Mouse (Mus musculus): Measurements from ENCODE around the gene Piwil1. TPM values are rescaled to one million over a fixed set of nuclear protein-coding genes. Genes with fewer than 3 reads are reported as not detected.

Gene Piwil1
- not detected in 2 replicates for polyA plus RNA-seq (2016; fragmentation: Nextera tagmentation; extraction: Ambion mirVana)

DNA sequence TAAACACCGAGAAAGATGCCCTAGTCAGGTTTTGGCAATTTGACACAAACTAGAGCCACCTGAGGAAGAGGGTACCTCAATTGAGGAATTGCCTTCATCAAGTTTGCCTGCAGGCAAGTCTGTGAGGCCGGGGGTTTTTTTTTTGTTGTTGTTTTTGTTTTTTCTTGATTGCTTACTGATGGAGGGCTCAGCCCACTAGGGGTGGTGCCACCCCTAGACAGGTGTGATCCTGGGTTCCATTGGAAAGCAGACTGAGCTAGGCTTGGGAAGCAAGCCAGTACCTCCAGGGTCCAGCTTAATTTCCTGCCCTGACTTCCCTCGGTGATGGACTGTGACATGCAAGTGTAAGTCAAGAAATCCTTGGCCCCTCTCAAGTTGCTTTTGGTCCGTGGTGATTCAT, at the start of gene Piwil1:
Gene Piwil1, plus strand, starts transcription at position 301 of the 400 bp plus-strand sequence.
- no peak within 1 kb of the TSS for H3K27ac ChIP-seq
- no peaks in the 10 kb centered on the region for H3K36me3 ChIP-seq (replicated peaks)
- H3K9ac ChIP-seq: no peak within 1 kb of the TSS
- H3K27me3 ChIP-seq: peaks cover 6% of the 10 kb centered on the region; the same call in 1 of the 2 replicates
- H3K9me3 ChIP-seq: no peaks in the 10 kb centered on the region
- 81% methylated on average over 4 of the region's 4 CpGs for WGBS
- ATAC-seq (ENCODE audit: low FRiP score): no peak
- H3K4me1 ChIP-seq: peaks cover 14% of the 10 kb centered on the region
- H3K4me3 ChIP-seq (replicated peaks): no peak within 1 kb of the TSS
- H3K4me2 ChIP-seq: no peak within 1 kb of the TSS

DNA sequence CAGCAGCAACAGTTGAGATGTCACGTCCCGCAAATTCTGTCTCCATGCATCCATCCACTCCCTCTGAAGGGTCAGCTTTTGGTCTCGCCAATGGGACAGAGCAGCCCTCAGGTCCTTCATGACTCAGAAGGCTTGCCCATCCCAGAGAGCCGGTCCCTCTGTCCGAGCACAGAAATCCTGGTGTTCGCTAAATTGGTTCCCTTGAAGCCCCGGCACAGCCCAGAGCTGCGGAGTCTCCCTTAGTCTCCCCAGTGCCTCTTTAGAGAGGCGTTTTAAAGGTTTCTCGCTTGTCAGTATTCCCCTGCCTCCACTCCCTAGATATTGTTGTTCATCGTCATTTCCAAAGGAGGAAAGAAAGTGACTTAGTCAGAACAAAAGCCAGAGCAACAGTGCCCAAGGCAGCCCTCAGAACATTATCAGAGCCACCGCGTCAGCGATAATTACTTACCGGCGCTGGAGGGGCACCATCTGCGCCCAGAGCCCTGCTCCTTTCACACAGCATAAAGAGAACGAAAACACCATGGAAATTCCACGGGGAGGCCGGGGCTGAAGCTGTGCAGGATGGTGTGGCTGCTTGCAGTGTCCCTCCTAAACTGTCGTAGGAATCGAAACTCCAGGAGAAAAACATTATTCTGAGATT, 45.7 kb upstream of the Piwil1 start:
- Histone ChIP-seq H3K27ac (no peak overlapping the region), H3K4me3 (replicated peaks) (no peak overlapping the region)
- ATAC-seq (ENCODE audit: low FRiP score): peak; percentile 57; the same call in 1 of the 2 replicates

DNA sequence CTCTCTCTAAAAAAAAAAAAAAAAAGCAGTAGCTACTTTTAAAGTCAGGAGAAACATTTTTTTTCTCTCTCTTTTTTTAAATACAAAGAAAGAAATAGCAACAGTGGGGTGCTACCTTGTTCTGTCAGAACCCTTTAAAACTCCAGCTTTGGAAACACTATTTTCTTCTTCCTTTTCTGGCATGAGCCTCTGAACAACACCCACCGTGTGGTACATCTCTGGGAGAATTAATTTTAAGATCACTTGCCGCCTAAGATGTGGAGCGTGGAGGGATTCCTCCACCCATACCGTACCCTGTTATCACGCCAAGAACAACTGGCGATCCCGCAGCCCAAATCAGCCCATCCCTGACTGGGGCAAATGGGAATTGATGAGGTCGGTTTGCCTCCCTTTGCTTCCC, 42.2 kb upstream of the Piwil1 start:
- Histone ChIP-seq H3K27me3 (0 out of 2 replicates have a peak, but pooled peaks cover 5% of the 10 kb centered on the region), H3K36me3 (replicated peaks) (no peaks in the 10 kb centered on the region), H3K9me3 (no peaks in the 10 kb centered on the region), H3K27ac (no peak overlapping the region), H3K4me1 (peaks cover 14% of the 10 kb centered on the region), H3K4me3 (replicated peaks) (no peak overlapping the region), H3K4me2 (no peak overlapping the region), H3K9ac (no peak overlapping the region)
- WGBS: 63% methylated on average over 8 of the region's 8 CpGs
- no peak for ATAC-seq (ENCODE audit: low FRiP score)

More for the DNA sequence above, 45.7 kb upstream of the Piwil1 start:
- Histone ChIP-seq H3K27me3 (0 out of 2 replicates have a peak, but pooled peaks cover 5% of the 10 kb centered on the region), H3K9ac (no peak overlapping the region), H3K4me2 (peak overlapping the region; percentile 38), H3K4me1 (peaks cover 14% of the 10 kb centered on the region), H3K9me3 (no peaks in the 10 kb centered on the region), H3K36me3 (replicated peaks) (no peaks in the 10 kb centered on the region)
- WGBS: 34% methylated on average over 22 of the region's 22 CpGs

DNA sequence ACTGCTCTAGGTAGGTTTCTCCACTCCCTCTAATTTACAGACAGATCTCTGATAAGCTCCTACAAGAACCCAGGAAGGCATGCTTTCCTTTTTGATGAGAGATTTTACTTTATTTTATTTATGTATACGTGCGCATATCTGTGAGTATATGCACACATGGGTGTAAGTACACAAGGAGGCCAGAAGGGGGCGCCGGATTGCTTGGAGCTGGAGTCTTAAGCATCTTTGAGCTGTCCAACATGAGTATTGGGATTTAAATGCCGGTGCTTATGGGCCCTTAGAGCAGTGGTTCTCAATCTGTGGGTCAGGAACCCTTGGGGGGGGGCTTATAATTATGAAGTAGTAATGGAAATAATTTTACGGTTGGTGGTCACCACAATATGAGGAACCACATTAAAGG, 39.4 kb upstream of the Piwil1 start:
- WGBS: 90% methylated on average over 6 of the region's 6 CpGs
- no peak overlapping the region for H3K4me3 ChIP-seq (replicated peaks)
- no peaks in the 10 kb centered on the region for H3K4me1 ChIP-seq
- H3K9me3 ChIP-seq: no peaks in the 10 kb centered on the region
- H3K36me3 ChIP-seq (replicated peaks): no peaks in the 10 kb centered on the region
- ATAC-seq (ENCODE audit: low FRiP score): no peak
- no peak overlapping the region for H3K27ac ChIP-seq
- H3K27me3 ChIP-seq: no peaks in the 10 kb centered on the region
- no peak overlapping the region for H3K9ac ChIP-seq
- H3K4me2 ChIP-seq: no peak overlapping the region

DNA sequence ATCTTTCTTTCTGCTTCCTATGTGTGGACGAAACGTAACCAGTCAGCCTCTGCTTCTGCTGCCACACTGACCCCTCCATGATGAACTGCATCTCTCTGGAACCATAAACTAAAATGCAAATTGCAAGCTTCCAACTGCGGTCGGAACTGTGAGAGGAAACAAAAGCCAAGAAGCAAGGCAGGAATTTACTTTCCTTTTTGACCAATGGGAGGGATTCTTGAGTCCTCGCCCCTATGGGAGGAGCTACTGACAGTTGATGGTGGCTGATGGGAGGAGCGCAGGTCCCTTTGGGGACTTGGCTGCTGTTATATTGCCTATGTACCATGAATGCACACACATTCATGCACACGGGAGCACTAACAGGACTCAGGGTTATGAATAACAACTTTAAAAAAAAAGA, 38.3 kb upstream of the Piwil1 start:
- H3K4me3 ChIP-seq (replicated peaks): no peak overlapping the region
- 86% methylated on average over 7 of the region's 7 CpGs for WGBS
- H3K27ac ChIP-seq: no peak overlapping the region
- H3K4me1 ChIP-seq: no peaks in the 10 kb centered on the region
- H3K9me3 ChIP-seq: no peaks in the 10 kb centered on the region
- no peak overlapping the region for H3K4me2 ChIP-seq
- no peak overlapping the region for H3K9ac ChIP-seq
- no peaks in the 10 kb centered on the region for H3K27me3 ChIP-seq
- no peak for ATAC-seq (ENCODE audit: low FRiP score)
- H3K36me3 ChIP-seq (replicated peaks): no peaks in the 10 kb centered on the region

DNA sequence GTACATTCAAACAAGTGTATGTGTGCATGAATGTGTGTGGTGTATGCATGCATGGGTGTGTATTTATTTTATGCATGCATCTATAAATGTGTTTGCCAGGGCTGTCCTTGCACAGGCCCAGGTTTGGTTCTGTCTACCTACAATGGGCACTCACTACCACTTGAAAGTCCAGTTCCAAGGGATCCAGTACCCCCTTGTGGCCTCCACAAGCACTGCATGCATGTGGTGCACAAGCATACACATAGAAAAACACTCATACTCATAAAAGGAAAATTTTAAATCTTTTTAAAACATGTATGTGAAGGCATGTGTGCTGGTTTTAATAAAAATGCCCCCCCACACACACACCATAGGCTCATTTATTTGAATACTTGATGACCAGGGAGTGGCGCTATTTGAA, 37.3 kb upstream of the Piwil1 start:
- Histone ChIP-seq H3K36me3 (replicated peaks) (no peaks in the 10 kb centered on the region), H3K4me3 (replicated peaks) (no peak overlapping the region), H3K9me3 (no peaks in the 10 kb centered on the region), H3K27me3 (no peaks in the 10 kb centered on the region), H3K4me1 (no peaks in the 10 kb centered on the region), H3K9ac (no peak overlapping the region), H3K27ac (no peak overlapping the region), H3K4me2 (no peak overlapping the region)
- no peak for ATAC-seq (ENCODE audit: low FRiP score)
- 96% methylated on average over 1 of the region's 1 CpGs for WGBS

DNA sequence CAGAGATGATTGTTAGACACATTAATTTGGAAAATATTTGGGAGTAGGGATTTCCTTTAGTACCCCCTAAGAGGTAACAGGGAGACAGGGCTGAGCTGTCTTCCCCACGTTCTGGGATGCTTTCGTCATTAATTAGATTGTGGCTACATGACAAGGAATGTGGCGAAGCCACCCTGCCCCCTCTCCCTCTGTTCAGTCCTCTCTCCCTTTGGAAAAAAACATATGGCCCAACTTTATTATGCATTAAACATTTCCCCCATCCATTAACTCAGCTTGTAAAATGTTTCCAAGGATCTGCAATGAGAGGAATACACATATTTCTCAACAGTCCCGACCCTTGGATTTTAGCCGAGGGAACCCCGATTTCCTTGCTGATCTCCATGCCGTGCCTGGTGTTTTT, 35.0 kb upstream of the Piwil1 start:
- H3K27ac ChIP-seq: no peak overlapping the region
- H3K4me3 ChIP-seq (replicated peaks): no peak overlapping the region
- H3K36me3 ChIP-seq (replicated peaks): no peaks in the 10 kb centered on the region
- no peak overlapping the region for H3K9ac ChIP-seq
- H3K4me2 ChIP-seq: no peak overlapping the region
- no peaks in the 10 kb centered on the region for H3K4me1 ChIP-seq
- 71% methylated on average over 7 of the region's 7 CpGs for WGBS
- H3K9me3 ChIP-seq: no peaks in the 10 kb centered on the region
- ATAC-seq (ENCODE audit: low FRiP score): no peak
- H3K27me3 ChIP-seq: 0 out of 2 replicates have a peak, but pooled peaks cover 3% of the 10 kb centered on the region

DNA sequence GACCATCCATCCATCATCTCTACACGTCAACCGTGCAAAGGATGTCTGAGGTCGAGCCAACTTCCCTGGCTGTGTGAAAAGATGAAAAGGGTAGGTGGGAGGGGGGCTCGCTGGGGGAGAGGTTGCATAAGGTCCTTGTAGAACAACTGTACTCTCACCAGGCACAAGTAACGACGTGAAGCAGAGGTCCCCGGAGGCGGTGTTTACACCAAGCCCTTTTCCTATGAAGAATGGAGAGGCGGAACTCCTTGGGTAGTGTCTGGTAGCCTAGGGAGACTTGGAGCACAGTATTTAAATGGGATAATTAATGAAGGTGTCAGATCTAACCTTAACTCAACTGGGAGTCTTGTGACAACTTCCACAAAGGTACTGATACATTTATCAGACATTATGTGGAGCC, 28.2 kb upstream of the Piwil1 start:
- H3K4me1 ChIP-seq: no peaks in the 10 kb centered on the region
- no peaks in the 10 kb centered on the region for H3K9me3 ChIP-seq
- no peak for ATAC-seq (ENCODE audit: low FRiP score)
- H3K36me3 ChIP-seq (replicated peaks): no peaks in the 10 kb centered on the region
- WGBS: 70% methylated on average over 9 of the region's 9 CpGs
- 0 out of 2 replicates have a peak, but pooled peaks cover 3% of the 10 kb centered on the region for H3K27me3 ChIP-seq
- no peak overlapping the region for H3K4me2 ChIP-seq
- H3K4me3 ChIP-seq (replicated peaks): no peak overlapping the region
- no peak overlapping the region for H3K9ac ChIP-seq
- no peak overlapping the region for H3K27ac ChIP-seq

DNA sequence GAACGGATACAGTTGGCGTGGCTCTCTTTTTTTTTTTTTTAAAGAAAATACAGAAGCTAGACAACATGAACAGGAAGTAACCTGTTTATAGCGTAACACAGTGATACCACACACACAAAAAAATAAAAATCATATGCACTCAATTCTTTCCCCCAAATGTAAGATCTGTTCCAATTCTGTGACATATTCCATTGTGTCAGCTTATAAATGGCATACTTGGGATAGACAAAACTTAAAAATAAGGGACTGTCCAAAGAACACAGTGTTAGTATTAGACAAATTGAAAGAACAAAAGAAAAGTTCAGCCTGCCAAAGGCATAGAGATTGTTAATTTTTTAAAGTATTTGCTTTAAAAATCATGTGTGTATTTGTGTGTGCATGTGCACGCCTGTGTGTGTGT, 25.0 kb upstream of the Piwil1 start:
- Histone ChIP-seq H3K9ac (no peak overlapping the region), H3K4me3 (replicated peaks) (no peak overlapping the region), H3K9me3 (0 out of 2 replicates have a peak, but pooled peaks cover 2% of the 10 kb centered on the region), H3K27me3 (no peaks in the 10 kb centered on the region), H3K4me1 (no peaks in the 10 kb centered on the region), H3K36me3 (replicated peaks) (no peaks in the 10 kb centered on the region), H3K4me2 (no peak overlapping the region), H3K27ac (no peak overlapping the region)
- ATAC-seq (ENCODE audit: low FRiP score): no peak
- 95% methylated on average over 4 of the region's 4 CpGs for WGBS

DNA sequence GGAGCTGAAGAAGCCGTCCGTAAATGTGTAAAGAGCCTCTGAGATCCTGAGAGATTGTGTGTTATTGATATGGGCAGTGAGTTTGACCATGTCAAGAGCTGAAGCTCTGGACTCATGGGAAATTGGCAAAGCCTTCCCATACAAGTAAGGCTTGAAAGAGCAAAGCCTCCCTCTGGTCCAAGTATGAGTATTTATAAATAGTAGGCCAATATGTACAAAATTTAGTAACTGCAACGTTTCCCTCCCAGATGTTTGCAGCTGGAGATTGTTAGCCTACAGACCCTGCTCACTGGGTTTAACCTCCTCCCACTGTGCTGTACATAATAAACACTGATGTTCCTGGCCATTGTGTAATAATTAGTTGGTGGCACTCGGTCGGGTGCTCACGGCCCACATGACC, 24.5 kb upstream of the Piwil1 start:
- no peak overlapping the region for H3K4me3 ChIP-seq (replicated peaks)
- peaks cover 2% of the 10 kb centered on the region for H3K27me3 ChIP-seq
- WGBS: 78% methylated on average over 6 of the region's 6 CpGs
- H3K4me1 ChIP-seq: no peaks in the 10 kb centered on the region
- H3K27ac ChIP-seq: no peak overlapping the region
- ATAC-seq (ENCODE audit: low FRiP score): no peak
- H3K4me2 ChIP-seq: no peak overlapping the region
- 0 out of 2 replicates have a peak, but pooled peaks cover 2% of the 10 kb centered on the region for H3K9me3 ChIP-seq
- H3K9ac ChIP-seq: no peak overlapping the region
- no peaks in the 10 kb centered on the region for H3K36me3 ChIP-seq (replicated peaks)

DNA sequence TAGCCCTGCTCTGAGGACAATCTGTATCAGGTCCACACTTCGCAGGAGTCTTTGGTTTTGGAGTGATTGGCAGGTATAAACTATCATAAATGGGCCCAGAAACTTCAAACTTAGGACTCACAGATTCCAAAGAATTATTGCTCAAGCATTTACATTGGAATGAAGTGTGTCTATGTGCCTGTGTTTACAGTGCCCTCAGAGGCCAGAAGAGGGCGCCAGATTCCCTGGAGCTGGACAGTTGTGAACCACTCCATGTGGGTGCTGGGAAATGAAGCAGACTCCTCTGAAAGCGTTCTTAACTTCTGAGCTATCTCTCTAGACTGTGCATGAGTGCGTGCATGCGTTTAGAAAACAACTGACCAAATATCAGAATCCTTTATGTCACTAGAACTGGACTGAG, 20.9 kb upstream of the Piwil1 start:
- WGBS: 44% methylated on average over 5 of the region's 5 CpGs
- no peak overlapping the region for H3K9ac ChIP-seq
- H3K4me2 ChIP-seq: no peak overlapping the region
- peaks cover 23% of the 10 kb centered on the region for H3K27me3 ChIP-seq
- no peak for ATAC-seq (ENCODE audit: low FRiP score)
- peaks cover 9% of the 10 kb centered on the region; the same call in 1 of the 2 replicates for H3K9me3 ChIP-seq
- no peaks in the 10 kb centered on the region for H3K36me3 ChIP-seq (replicated peaks)
- peaks cover 11% of the 10 kb centered on the region for H3K4me1 ChIP-seq
- no peak overlapping the region for H3K4me3 ChIP-seq (replicated peaks)
- no peak overlapping the region for H3K27ac ChIP-seq

DNA sequence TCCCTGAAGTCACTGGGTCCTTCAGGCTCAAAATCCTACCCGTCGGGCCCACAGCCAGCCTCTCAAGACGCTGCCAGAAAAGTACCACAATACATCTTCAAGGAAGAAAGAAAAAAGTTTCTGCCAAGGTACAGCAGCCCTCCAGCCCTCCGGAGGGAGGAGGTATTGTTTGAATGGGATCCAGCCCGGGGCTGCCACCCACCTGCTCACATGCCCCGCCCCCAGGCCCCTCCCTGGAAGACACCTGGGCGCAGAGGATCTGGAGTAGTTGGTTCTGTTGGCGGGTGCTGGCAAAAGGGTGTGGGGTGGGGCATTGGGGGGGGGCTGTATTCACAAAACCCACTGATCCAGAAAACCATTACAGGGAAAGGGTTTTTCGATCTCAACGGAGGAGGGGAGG, 18.1 kb upstream of the Piwil1 start:
- no peaks in the 10 kb centered on the region for H3K36me3 ChIP-seq (replicated peaks)
- ATAC-seq (ENCODE audit: low FRiP score): peak; percentile 30; the same call in 1 of the 2 replicates
- H3K27me3 ChIP-seq: peaks cover 23% of the 10 kb centered on the region
- no peak overlapping the region for H3K9ac ChIP-seq
- no peak overlapping the region; the same call in 1 of the 2 replicates for H3K27ac ChIP-seq
- H3K4me3 ChIP-seq (replicated peaks): no peak overlapping the region
- whole genome bisulfite sequencing: 8% methylated on average over 10 of the region's 10 CpGs
- H3K9me3 ChIP-seq: peaks cover 12% of the 10 kb centered on the region
- H3K4me2 ChIP-seq: peak overlapping the region; percentile 42
- peaks cover 11% of the 10 kb centered on the region for H3K4me1 ChIP-seq

DNA sequence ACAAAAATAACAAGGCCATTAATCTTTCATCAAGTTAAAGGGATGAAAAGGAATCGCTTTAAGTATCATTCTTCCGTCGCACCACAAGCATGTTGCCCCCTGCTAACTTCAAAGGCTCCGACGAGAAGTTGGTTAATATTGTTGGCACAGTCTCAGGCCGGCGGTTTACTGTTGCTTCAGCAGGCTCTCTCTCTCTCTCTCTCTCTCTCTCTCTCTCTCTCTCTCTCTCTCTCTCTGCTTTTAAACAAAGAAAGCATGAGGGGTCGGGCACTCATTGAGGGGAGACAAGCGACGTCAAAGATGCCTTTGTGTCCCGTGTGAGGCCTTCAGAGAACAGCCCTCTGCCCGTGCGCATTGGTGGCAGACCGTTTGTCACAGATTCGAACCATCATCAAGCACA, 17.7 kb upstream of the Piwil1 start:
- Histone ChIP-seq H3K27me3 (peaks cover 23% of the 10 kb centered on the region), H3K9ac (no peak overlapping the region), H3K36me3 (replicated peaks) (no peaks in the 10 kb centered on the region), H3K4me3 (replicated peaks) (no peak overlapping the region), H3K27ac (no peak overlapping the region), H3K9me3 (peaks cover 12% of the 10 kb centered on the region), H3K4me2 (peak overlapping the region; percentile 42), H3K4me1 (peaks cover 11% of the 10 kb centered on the region)
- ATAC-seq (ENCODE audit: low FRiP score): 0 out of 2 replicates have a peak, but pooled peaks have one; percentile 44
- 7% methylated on average over 15 of the region's 15 CpGs for WGBS

All from forebrain, embryonic 12.5 days (tissue).